Mouse (Mus musculus): ENCODE results near the gene Cyp2c23.

Cyp2c23 gene

DNA sequence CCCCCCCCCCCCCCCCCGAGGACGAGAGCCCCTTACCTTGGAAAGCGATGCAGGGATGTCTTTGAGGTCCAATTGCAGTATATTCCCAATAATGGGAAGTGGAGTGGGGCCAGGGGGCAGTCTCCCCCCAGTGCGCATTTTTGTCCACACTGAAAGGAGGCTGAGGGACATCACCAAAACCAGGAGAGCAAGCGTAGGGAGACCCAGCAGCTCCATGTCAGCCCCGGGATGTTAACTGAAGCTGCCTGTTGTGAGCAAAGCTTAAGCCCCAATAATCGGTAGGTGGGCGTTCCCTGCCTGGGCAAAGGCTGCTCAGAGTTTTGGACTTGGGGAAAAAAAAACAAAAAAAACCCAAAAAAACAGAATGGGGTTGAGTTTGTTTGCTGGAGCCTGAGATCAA, at the start of gene Cyp2c23:
Cyp2c23 (minus strand) TSS at position 237 of the 400 bp plus-strand sequence.
- in situ Hi-C loops (cut with MboI; ENCODE audit: unreplicated experiment in 2 of 2), result no loop called here

DNA sequence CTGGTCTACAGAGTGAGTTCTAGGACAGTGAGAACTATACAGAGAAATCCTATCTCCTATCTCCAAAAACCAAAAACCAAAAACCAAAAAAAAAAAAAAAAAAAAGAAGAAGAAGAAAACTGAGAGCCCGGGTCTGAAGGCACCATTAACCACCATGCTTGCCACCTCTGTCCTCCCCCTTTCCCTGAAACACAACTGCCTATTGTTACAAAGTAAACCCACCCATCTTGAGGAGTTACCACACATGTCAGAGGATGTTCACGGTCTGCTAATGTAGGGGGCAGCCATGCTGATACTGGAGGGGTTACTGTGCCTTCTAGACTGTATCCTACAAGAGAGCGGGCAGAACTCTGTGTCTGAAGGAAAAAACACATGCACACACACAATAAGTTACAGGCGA, 48.0 kb upstream of the Cyp2c23 start:
- in situ Hi-C loops (cut with MboI; ENCODE audit: unreplicated experiment in 2 of 2), result no loop called here

DNA sequence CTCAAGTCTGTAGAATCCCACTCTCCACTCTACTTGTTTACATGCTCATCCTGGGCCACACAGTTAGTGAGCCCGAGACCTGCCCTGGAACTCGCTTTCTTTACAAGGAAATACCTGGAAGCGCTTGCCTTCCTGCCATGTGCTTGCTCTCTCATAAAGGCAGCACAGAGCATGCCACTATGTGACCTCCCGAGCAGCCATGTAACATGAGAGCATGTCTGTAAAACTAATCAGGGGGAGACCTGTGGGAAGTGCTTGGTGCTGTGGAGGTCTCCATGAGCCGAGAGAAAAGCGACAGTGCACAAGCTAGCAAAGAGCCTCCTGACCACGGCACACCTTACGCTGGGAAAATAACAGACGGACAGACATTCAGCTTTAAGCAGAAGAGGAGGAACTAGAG, 47.4 kb upstream of the Cyp2c23 start:
- in situ Hi-C loops (cut with MboI; ENCODE audit: unreplicated experiment in 2 of 2), result no loop called here

DNA sequence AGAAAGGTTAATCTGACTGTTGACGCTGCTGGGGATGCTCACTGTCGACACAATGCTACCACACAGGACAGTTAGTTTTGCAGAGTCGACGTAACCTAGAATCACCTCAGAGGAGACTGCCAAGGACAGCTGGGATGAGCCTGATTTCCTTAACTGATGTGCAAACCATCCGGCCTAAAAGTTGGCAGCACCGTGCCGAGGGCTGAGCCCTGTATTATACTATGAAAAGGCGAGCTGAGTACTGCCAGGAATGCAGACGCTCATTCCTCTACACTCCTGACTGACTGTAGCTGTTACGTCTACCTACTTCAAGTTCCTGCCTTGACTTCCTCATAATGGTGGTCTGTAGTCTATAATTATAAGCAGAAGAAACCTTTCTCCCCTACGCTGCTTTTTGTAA, 46.0 kb upstream of the Cyp2c23 start:
- in situ Hi-C loops (cut with MboI; ENCODE audit: unreplicated experiment in 2 of 2), result no loop called here

DNA sequence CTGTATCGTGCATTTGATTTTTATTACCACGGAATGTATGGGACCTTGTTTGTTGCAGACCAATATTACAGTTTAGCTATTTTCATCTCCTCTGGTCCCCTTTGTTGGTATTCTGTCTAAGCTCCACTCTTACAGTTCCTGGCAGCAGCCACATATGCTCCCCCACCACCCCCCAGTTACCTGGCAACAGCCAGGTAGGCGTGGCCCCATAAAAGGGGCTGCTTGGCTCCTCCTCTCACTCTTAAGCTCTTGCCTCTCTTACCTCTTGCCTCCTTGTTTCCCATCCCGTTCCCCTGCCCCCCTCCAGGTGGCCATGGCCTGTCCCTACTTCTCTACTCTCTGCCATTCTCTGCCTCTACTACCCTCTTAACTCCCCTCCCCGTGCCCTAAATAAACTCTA, 42.2 kb upstream of the Cyp2c23 start:
- in situ Hi-C loops (cut with MboI; ENCODE audit: unreplicated experiment in 2 of 2), result no loop called here

DNA sequence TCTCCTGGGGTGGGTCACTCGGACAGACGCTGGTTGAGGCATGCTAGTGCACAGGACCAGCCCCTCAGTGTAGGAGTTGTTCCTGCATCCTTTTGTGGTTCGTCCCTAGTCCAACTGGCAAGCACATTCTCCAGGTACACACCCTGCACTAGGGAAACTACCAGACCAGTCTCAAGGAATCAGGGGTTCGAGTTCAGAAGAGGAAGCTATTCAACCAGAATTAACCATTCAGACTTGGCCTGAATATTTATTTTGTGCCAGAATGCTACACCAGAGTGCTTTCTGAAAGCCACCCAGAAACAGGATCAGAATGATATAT, 40.9 kb upstream of the Cyp2c23 start:
- in situ Hi-C loops (cut with MboI; ENCODE audit: unreplicated experiment in 2 of 2), result no loop called here

DNA sequence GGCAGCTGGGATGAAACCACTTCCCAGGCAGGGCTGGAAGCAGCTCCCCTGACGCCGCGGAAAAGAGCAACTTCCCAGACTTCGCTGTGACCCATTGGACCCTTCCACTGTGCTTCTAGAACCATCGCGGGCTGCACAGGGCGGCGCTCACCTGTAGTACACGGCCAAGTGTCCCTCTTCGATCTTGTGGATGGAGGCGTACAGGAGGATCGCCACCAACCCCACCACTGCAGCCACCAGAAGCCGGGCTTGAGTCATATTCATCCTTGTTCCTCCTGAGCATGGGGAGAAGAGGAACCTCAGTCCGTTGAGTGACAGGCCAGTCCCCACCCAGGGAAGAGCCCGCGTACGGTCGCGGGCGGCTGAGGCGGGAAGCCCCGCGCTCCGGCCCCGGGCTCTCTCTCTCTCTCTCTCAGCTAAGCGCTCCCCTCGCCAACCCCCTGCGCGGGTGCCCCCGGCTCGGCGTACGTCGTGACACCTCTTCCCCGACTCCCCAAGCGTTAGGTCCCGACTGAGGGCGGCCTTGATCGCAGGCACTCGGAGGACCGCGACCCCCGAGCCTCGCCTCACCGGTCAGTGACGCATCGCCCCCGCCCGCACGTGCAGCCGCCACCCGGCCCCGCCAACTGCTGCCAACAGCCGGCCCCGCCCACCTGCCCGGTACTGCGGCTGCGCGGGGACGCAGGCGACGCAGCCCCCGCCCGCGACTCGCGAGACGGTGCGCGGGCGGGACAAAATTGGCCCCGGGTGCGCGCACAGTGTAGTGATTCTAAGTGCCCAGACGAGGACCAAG, 40.3 kb upstream of the Cyp2c23 start, which contains the start of gene Erlin1:
Erlin1 (minus strand) TSS at position 665 of the 793 bp plus-strand sequence.
- in situ Hi-C loops (cut with MboI; ENCODE audit: unreplicated experiment in 2 of 2), result no loop called here

DNA sequence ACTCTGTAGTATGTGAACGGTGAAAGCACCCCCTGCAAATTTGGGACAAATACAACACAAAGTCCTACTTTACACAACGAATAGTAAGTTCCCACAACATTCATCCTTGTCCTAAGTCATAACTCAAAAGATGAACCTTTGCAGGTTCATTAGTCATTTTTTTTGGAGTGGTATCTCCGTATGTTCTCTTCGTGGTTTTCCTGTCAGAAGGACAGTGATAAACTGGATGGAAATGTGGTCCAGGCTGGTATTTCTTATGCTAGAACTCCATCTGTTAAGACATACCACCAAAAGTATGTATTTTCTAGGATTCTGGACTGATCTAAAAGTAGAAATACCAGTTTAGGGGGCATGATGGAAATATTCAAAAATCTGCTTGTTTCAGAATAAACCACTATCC, 39.2 kb upstream of the Cyp2c23 start:
- in situ Hi-C loops (cut with MboI; ENCODE audit: unreplicated experiment in 2 of 2), result no loop called here

DNA sequence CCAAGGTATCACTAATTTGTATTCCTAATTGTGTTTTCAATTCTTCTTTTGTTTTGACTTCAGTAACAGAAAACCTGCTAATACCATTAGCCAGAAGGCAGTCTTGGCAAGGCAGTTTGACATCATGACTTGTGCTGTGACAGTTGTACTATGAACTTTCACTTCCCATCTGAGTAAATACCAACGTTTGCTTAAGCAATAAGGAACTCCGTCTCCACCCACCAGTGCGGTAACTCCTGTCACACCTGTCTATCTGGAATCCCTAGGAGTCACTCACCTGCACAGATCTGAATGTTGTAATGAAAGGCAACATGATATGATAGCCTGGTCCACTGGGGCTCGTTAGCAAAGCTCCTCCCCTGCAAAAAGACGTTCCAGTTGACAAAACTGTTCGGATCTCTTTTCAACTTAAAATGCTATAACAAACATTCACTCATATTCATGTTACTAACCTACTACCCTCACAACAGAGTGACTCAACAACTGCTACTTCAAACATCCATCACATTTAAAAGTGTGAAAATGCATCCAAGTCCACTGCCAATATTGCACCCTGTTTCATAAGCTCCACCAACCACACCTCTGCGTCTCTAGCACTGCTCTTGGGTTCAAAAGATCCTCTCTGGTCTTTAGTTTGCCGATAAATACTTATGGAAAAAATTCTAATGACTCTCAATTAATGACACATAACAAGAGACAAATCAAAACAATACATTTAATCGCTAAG, 38.5 kb upstream of the Cyp2c23 start:
- in situ Hi-C loops (cut with MboI; ENCODE audit: unreplicated experiment in 2 of 2), result no loop called here

DNA sequence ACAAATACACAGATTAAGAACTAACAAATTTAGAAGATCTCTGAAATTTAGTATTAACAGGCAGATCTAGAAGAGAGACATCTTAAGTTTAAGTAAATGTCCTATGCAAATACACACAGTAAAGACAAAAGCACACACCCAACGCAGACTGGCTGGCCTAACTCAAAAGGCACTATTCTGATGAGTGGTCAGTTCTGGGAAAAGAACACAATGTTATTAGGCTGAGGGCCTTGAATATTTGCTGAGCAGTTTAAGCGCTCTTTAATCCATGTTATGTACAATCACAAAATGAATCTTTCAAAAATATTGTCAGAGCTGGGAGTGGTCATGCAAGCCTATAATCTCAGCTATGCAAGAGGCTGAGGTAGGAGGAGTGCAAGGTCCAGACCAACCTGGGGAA, 35.7 kb upstream of the Cyp2c23 start:
- in situ Hi-C loops (cut with MboI; ENCODE audit: unreplicated experiment in 2 of 2), result no loop called here

DNA sequence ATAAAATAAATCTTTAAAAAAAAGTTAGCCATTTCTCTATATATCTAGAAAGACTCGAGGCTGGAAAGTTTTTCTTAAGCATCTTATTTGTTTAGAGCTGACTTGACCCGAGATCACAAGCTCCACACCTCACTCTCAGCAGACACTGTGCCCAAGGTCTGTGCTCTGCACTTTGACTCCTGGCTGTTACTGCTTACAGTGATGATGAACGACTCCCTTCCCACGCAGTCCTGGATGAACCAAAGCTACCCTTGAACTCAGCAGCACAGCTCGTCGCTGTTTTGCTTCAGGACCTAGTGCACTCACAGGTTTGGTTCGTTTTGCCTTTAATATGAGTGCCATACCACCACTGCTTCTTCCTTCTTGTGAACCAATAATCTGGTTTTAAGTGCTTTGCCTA, 34.8 kb upstream of the Cyp2c23 start:
- in situ Hi-C loops (cut with MboI; ENCODE audit: unreplicated experiment in 2 of 2), result no loop called here

DNA sequence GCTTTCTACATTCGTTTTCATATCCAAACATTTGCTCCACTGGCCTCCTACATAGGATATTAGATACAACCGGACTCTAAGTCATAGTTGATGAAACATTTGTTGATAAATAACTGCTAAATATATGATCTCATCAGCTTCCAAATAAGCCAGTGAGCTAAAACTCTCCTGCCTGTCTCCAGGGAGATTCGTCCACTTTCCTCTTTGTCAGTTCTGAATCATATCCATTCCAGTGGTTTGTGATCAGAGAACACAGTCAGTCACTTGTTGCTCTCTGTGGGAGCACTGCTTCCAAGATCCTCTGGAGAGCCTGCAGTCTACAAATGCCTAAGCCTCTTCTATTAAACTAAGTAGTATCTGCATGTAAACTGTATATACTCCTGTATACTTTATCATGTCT, 31.2 kb upstream of the Cyp2c23 start:
- in situ Hi-C loops (cut with MboI; ENCODE audit: unreplicated experiment in 2 of 2), result no loop called here

DNA sequence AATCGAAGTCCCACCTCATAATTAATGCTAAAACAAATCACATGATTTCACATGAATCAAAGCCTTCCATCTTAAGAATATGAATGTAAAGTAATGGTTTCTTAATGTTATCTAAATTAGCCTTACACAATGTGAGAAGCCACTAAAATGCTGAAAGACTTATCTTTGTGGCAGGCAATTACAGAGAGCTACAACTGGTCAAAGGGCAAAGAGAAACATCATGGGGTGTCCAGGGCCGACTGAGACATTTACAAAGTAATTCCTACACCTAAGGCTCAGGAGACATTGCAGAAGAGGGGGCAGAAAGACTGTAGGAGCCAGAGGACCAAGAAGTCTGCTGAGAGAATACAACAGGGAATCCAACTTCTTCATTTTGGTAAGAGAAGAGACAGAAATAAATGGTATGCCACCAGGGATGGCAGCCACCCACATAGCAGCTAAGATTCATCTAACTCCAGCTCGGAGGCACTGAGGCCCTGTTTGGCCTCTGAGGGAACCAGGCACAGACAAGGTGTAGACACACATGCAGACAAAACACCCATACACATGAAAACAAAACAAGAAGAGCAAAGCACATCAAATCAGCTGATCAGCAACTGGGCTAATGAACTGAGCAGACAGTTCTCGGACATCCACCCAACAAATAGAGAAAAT, 26.3 kb upstream of the Cyp2c23 start:
- in situ Hi-C loops (cut with MboI; ENCODE audit: unreplicated experiment in 2 of 2), result no loop called here

DNA sequence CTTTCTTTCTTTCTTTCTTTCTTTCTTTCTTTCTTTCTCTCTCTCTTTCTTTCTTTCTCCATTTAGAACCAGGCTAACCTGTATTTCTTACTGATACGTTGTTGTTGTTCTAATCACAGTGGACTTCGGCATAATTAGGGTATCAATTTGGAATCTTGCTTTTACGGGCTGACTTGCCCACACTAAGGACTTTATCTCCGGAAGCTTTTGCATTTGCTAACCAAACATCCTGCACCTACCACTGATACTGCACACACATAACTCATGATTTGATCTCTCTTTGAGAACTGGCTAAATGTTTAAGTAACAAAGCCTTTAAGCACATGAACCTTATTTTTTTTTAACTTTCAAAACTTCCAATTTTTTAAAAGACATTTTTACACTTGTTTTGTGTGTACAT, 21.4 kb upstream of the Cyp2c23 start:
- in situ Hi-C loops (cut with MboI; ENCODE audit: unreplicated experiment in 2 of 2), result no loop called here

DNA sequence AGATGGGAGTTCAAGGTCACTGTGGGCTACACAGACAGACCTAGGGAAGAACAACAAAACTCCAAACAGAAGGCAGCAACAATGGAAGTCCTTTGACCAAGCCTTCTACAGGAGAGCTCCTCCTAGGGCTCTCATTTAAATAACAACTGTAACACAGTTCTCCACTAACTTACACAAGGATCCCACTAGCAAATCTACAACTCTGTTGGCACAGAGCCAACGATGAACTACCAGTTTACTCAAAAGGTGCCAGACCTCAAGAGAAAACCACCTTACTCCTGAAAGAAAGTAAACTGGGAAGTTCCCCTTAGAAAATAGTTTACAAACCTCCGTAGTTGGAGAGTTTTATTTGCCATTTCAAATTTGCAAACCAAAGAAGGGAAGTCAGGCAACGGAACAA, 20.3 kb upstream of the Cyp2c23 start:
- in situ Hi-C loops (cut with MboI; ENCODE audit: unreplicated experiment in 2 of 2), result no loop called here

DNA sequence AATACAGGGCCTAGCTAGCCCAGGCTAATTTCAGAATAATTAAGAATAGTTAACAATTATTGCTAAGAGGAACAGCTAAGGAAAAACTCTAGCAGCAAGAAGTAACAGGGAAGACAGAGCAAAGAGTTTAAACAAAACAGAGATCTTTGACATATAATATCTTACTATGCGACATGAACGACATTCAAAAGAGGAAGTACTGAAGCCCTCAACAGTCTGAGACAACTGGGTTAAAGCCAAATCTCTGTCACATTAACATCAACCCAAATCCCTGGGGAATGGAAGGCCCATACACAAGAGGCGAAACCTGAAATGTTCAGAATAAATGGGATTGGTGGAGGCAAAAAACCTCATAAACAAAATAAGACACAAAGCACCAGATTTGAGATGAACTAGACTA, 16.8 kb upstream of the Cyp2c23 start:
- in situ Hi-C loops (cut with MboI; ENCODE audit: unreplicated experiment in 2 of 2), result no loop called here

DNA sequence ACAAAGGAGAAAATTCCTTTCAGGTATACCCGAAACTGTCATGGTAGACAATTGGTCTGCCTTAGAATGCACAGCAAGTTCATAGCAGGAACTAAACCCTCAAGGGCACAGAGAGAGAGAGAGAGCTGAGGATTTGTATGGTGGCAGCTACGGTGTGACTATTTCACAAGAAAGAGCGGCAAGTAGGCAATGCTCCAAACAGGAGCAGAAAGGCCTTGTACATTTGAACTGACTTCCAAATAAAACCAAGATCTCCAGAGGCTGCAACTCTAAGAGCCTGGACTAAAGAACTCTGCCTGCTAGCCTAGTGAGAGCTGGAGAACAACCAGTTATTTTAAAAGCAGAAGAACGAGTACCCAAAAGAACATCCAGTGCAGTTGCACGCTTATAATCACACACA, 13.1 kb upstream of the Cyp2c23 start:
- in situ Hi-C loops (cut with MboI; ENCODE audit: unreplicated experiment in 2 of 2), result no loop called here

DNA sequence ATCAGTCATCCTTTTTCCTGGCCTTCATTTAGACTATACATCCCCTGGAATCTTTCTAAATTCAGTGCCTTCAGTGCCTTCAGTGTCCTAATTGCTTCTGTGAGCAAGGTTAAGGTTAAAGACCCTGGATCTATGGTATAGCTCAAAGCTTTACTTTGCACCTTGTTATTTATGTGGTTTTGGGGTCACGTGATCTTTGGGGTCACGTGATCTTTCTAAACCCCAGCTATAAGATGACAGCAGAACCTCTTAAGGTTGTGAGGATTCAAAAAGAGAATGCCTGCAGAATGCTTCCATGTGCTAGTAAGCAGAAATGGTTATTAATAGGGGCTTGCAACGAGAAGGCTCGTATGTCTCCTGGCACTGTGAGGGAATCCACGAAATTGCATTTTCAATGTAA, 4.4 kb upstream of the Cyp2c23 start:
- in situ Hi-C loops (cut with MboI; ENCODE audit: unreplicated experiment in 2 of 2), result no loop called here

DNA sequence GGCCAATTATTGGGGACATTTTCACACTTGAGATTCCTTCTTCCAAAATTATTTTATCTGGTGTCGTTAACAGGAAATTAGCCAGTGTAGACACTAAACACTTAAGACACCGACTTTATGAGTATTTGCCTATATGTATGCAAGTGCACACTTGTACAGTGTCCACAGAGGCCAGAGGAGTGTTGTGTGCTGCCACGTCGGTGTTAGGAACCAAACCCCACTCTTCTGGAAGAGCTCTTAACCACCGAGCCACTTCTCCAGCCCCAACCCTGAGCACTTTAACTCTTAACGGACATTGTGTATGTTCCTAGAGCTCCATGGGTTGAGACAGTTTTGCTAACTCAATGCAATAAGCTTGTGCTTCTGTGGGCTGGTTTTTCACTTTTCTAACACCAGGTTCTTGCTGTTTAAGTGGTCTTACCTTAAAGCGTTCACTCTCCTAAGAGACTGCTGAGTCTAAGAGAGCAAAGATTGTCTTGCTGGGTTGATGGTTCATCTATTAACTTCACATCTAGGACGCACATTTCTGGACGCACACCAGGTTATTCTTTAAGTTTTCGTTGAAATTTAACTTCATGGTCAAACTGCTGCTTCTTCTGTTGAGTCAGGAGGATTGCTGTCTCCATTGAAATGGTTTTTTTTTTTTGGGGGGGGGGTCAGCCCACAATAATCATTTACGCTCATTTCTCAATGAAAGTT, 3.2 kb upstream of the Cyp2c23 start:
- in situ Hi-C loops (cut with MboI; ENCODE audit: unreplicated experiment in 2 of 2), result no loop called here

DNA sequence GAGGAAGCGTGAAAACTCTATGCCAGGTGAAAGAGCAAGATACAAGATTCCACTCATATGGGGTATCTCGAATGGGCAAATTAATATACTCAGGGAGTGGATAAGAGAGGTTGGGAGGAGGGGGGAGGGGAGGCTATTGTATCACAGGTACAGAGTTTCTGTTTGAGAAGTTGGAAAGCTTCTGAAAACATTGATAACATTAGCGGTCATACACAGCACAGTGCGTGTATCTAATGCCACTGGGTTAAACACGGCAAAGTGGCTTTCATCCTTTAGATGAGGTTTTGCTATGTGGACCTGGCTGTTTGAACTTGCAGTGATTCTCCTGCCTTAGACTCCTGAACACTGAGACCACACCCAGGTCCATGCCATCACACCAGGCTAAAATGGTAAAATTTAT, 1.0 kb upstream of the Cyp2c23 start:
- in situ Hi-C loops (cut with MboI; ENCODE audit: unreplicated experiment in 2 of 2), result no loop called here

DNA sequence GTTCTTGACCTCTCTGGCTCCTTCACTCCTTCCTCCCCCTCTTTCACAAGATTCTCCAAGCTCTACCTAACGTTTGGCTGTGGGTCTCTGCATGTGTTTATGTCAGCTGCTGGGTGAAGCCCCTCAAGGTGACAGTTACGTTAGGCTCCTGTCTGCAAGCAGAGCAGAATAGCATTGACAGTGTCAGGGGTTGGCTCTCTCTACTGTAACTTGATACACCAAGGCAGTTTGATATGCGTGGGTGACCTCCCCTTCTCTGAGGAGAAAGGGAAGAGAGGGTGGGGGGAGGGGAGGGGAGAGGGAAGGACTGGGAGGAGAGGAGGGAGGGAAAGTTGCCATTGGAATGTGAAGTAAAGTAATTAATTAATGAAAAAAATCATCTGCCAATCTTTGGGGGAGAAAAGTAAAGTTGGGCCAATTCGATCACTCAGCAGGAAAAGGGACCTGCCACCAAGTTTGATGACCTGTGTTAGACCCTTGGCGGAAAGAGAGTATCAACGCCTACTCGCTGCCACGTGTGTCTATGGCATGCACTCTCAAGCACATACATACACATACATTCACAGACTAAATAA, 2.0 kb downstream of the Cyp2c23 start:
- in situ Hi-C loops (cut with MboI; ENCODE audit: unreplicated experiment in 2 of 2), result no loop called here
